Mouse (Mus musculus): ENCODE measurements around the gene Stambp. TPM values are rescaled to one million over a fixed set of nuclear protein-coding genes. Genes with fewer than 3 reads are reported as not detected.

Gene Stambp
- polyA plus RNA-seq (2015; fragmentation: Illumina TruSeq; extraction: RNeasy Lipid Tissue Mini Kit (QIAGEN cat#74804); ENCODE audit: low read depth, low replicate concordance) = 33.7 TPM

GRCm38 (mm10) chr6:83572671-83573070 is at the start of gene Stambp:
Gene Stambp (minus strand): TSS chr6:83572729.

GRCm38 (mm10) chr6:83536028-83536794 is 36.3 kb downstream of the Stambp start, which contains the start of gene Actg2:
Gene Actg2 (minus strand): TSS chr6:83536265.

GRCm38 (mm10) chr6:83506258-83507167 is 66.0 kb downstream of the Stambp start, which contains the start of gene Dguok:
Gene Dguok (minus strand): TSS chr6:83506969.

Other genes with a start within 250 kb of the Stambp start
- 11.2 TPM for gene Mthfd2, start 246.8 kb downstream of the Stambp start, polyA plus RNA-seq (2015; fragmentation: Illumina TruSeq; extraction: RNeasy Lipid Tissue Mini Kit (QIAGEN cat#74804); ENCODE audit: low read depth, low replicate concordance)
- 20.1 TPM for gene Mob1a, start 246.7 kb downstream of the Stambp start, polyA plus RNA-seq (2015; fragmentation: Illumina TruSeq; extraction: RNeasy Lipid Tissue Mini Kit (QIAGEN cat#74804); ENCODE audit: low read depth, low replicate concordance)
- gene Bola3, start 223.6 kb downstream of the Stambp start, polyA plus RNA-seq (2015; fragmentation: Illumina TruSeq; extraction: RNeasy Lipid Tissue Mini Kit (QIAGEN cat#74804); ENCODE audit: low read depth, low replicate concordance) = 79.8 TPM
- gene Tet3, start 113.6 kb downstream of the Stambp start, polyA plus RNA-seq (2015; fragmentation: Illumina TruSeq; extraction: RNeasy Lipid Tissue Mini Kit (QIAGEN cat#74804); ENCODE audit: low read depth, low replicate concordance) = 11.8 TPM
- 35.0 TPM for gene Dguok, start 65.8 kb downstream of the Stambp start, polyA plus RNA-seq (2015; fragmentation: Illumina TruSeq; extraction: RNeasy Lipid Tissue Mini Kit (QIAGEN cat#74804); ENCODE audit: low read depth, low replicate concordance)
- gene Actg2, start 36.5 kb downstream of the Stambp start, polyA plus RNA-seq (2015; fragmentation: Illumina TruSeq; extraction: RNeasy Lipid Tissue Mini Kit (QIAGEN cat#74804); ENCODE audit: low read depth, low replicate concordance) = not detected
- not detected for gene Clec4f, start 83.5 kb upstream of the Stambp start, polyA plus RNA-seq (2015; fragmentation: Illumina TruSeq; extraction: RNeasy Lipid Tissue Mini Kit (QIAGEN cat#74804); ENCODE audit: low read depth, low replicate concordance)
- gene Cd207, start 105.1 kb upstream of the Stambp start, polyA plus RNA-seq (2015; fragmentation: Illumina TruSeq; extraction: RNeasy Lipid Tissue Mini Kit (QIAGEN cat#74804); ENCODE audit: low read depth, low replicate concordance) = not detected
- not detected for gene Vax2, start 138.5 kb upstream of the Stambp start, polyA plus RNA-seq (2015; fragmentation: Illumina TruSeq; extraction: RNeasy Lipid Tissue Mini Kit (QIAGEN cat#74804); ENCODE audit: low read depth, low replicate concordance)
- not detected for gene Atp6v1b1, start 170.3 kb upstream of the Stambp start, polyA plus RNA-seq (2015; fragmentation: Illumina TruSeq; extraction: RNeasy Lipid Tissue Mini Kit (QIAGEN cat#74804); ENCODE audit: low read depth, low replicate concordance)
- not detected for gene Ankrd53, start 189.9 kb upstream of the Stambp start, polyA plus RNA-seq (2015; fragmentation: Illumina TruSeq; extraction: RNeasy Lipid Tissue Mini Kit (QIAGEN cat#74804); ENCODE audit: low read depth, low replicate concordance)
- gene Tex261, start 203.1 kb upstream of the Stambp start, polyA plus RNA-seq (2015; fragmentation: Illumina TruSeq; extraction: RNeasy Lipid Tissue Mini Kit (QIAGEN cat#74804); ENCODE audit: low read depth, low replicate concordance) = 31.9 TPM
- gene Nagk, start 222.3 kb upstream of the Stambp start, polyA plus RNA-seq (2015; fragmentation: Illumina TruSeq; extraction: RNeasy Lipid Tissue Mini Kit (QIAGEN cat#74804); ENCODE audit: low read depth, low replicate concordance) = 56.7 TPM

Data from brain, adult 10 weeks (tissue).